Mouse (Mus musculus): Measurements from ENCODE around the gene Vmn2r18.

The Vmn2r18 gene

GRCm38 (mm10) chr5:151605921-151606320 is at the start of gene Vmn2r18:
Vmn2r18 (minus strand) TSS chr5:151606021.
- DNase-seq = no peak

DNA sequence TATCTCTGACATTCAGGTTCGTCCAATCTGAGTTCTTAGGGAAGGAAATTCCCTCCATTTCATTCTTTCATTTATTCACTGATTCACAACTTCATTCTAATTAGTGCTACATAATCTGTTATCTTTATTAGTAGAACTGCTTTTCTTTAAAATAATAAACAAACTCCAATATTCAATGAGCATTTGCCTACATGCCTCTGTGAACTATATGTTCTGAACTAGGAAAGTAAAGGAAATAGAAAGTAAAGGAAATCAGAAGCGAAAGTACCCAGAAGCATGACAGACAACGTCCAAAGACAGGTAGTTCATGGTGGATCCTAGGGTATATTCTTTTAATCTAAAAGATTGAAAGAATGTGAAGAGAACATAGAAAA is 45.6 kb upstream of the Vmn2r18 start:
- no peak for DNase-seq

DNA sequence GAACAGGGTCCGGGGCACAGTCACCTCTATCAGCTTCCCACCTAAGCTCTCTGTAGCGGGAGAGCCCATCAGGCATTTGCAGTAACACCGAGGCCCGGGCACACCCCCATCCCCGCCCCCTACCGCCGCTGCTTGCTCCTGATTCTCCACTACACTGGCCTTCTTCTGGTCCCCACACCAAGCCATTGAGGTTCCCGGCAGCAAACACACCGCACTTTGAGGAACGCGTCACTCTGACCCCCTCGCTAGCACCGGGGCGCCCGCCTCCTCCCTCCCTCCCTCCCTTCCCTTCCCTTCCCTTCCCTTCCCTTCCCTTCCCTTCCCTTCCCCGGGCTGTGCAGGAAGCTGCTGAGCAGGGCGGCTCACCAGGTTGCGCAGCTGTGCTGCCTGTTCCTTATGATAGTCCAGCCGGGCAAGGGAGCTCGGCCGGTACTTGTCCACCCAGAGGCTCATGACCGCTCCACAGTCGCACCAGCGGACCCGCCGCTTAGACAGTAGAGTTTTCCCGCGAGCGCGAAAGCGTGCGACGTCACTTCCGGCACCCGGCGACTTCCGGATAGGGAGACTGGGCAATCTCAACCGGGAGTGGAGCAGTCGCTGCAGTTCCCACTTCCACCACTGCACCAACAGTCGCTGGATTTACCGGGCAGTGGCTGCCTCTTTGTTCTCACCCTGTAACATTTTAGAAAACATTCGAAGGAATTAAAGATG is 45.0 kb upstream of the Vmn2r18 start, which contains the start of gene Rfc3:
TSS of gene Rfc3 (minus strand) at position 543 of the 711 bp plus-strand sequence.
- peak; percentile 94 for DNase-seq

DNA sequence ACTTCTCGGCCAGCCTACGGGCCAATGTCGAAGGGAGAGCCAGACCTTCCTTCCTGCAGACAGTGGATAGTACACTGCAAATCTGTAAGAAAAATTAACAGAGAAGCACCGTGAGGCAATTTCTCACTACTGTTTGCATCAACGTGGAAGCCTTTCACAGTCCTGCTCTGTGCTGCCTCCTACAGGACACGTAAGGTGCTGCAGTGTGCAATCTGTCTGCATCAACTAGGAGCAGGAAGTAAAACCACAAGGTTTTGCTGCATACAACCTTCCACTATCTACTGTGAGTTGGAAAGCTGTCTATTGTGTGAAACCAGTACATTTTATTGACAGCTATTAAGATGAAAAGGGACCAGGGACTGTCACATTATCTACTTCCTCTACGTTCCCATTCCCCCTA is 39.0 kb upstream of the Vmn2r18 start:
- DNase-seq = no peak

DNA sequence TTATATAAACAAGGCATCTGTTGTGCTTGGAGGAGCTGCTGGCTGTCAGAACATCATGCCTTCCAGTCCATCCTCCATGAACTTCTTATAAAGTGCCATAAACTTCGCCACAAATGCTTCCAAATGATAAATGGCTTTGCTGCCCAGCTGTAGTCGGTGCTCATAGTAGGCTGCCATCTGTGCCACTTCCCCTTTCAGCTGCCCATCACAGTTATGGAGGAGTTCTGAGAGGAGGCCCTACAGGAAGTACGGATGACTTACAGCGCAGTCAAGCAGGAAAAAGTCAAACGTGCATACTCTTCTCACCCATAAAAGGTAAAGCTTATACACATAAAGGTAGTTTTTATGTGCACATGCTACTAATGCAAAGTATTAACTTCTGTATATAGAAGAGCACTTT is 37.0 kb upstream of the Vmn2r18 start:
- no peak for DNase-seq

GRCm38 (mm10) chr5:151642102-151642501 is 36.3 kb upstream of the Vmn2r18 start:
- no peak for DNase-seq

- no peak for DNase-seq
These were observed 4.1 kb downstream of the Vmn2r18 start for GRCm38 (mm10) chr5:151601696-151602095.
